ENCODE assay signal across 20 mouse cellular contexts in the genomic region with DNA sequence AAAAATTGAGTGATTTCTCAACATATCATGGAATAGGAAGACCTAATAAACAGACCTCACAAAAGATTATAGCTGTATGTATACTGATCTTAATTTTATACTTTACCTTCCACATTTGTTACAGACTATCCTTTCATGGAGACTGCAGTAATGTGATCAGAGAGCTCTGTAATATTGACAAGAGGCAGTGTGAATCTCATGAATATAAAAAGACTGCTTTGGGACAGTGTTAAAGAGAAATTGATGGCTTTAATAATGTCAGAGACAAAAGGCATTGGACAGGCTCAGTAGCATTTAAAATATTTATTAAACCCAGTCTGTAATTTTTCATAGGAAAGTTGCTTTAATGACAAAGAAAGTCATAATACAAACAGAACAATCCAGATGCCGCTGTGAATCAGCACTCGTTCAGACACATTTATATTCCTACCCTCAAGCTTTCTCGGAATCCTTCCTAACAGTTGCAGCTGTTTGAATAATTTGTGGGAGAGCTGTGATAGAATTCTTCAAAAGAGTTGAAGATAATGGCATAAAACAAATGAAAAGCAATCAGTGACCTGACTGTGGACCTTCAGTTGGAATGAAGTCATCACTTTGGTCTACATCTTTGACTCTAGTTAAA.
A peak's percentile ranks its signal among the peaks of the same experiment; 100 is the strongest.
DNase-seq lines count a peak whose midpoint lies in the region; ATAC-seq and TF ChIP-seq lines count a peak whose summit lies in the region.
"Had no signal": no experiment of that assay in that cellular context is flagged by ENCODE, and none has a peak within 500 bp of the region (broad histone marks: within the 10 kb centered on the region; RNA-seq: fewer than 3 reads in every experiment).

No protein-coding gene starts in this region.

- H3K4me3 ChIP-seq in forebrain, embryonic 14.5 days (ENCODE audit: low read depth, low read length): no peak overlapping the region
- H3K4me3 ChIP-seq in forebrain, postnatal 0 days (ENCODE audit: low read depth, low read length): no peak overlapping the region
- no peak overlapping the region for H3K4me3 ChIP-seq in neural tube, embryonic 11.5 days (ENCODE audit: low read depth, low read length)
- H3K4me3 ChIP-seq in neural tube, embryonic 12.5 days: no peak overlapping the region
- H3K4me3 ChIP-seq: embryonic facial prominence, embryonic 12.5 days; heart, adult 2 months; limb, embryonic 12.5 days had no signal

- H3K9me3 ChIP-seq in forebrain, embryonic 14.5 days (replicated peaks; ENCODE audit: control insufficient read depth, low read length): no peaks in the 10 kb centered on the region
- H3K9me3 ChIP-seq in forebrain, postnatal 0 days (ENCODE audit: low read length): no peaks in the 10 kb centered on the region
- H3K9me3 ChIP-seq in neural tube, embryonic 11.5 days (ENCODE audit: control insufficient read depth, low read length): no peaks in the 10 kb centered on the region
- no peaks in the 10 kb centered on the region for H3K9me3 ChIP-seq in neural tube, embryonic 12.5 days
- H3K9me3 ChIP-seq: embryonic facial prominence, embryonic 12.5 days; limb, embryonic 12.5 days had no signal

- peak; percentile 4 for DNase-seq in forebrain, embryonic 14.5 days (ENCODE audit: low spot score)
- no peak for DNase-seq in forebrain, postnatal 0 days
- no peak for DNase-seq in neural tube, embryonic 11.5 days (ENCODE audit: low spot score)
- no peak for DNase-seq in neural tube, embryonic 10.5 days (ENCODE audit: extremely low spot score, low spot score)
- no peak for DNase-seq in heart, adult 9 months (ENCODE audit: low spot score in 2 of 2)
- no peak for DNase-seq in embryo, embryonic 10.5 days (ENCODE audit: low spot score)
- DNase-seq: cerebellum, adult 18-20 months; cerebellum, postnatal 14 days; gastrocnemius, postnatal 36 days; heart, adult 2 months; kidney, postnatal 25 days; liver, postnatal 0 days; thymus, adult 18-20 months; thymus, postnatal 4 days had no signal

- H3K36me3 ChIP-seq in forebrain, embryonic 14.5 days (ENCODE audit: control insufficient read depth, insufficient read depth, low read length): no peaks in the 10 kb centered on the region
- H3K36me3 ChIP-seq in forebrain, postnatal 0 days (ENCODE audit: insufficient read depth): no peaks in the 10 kb centered on the region
- H3K36me3 ChIP-seq in neural tube, embryonic 11.5 days (ENCODE audit: control insufficient read depth, insufficient read depth, low read length): no peaks in the 10 kb centered on the region
- no peaks in the 10 kb centered on the region for H3K36me3 ChIP-seq in neural tube, embryonic 12.5 days
- H3K36me3 ChIP-seq: embryonic facial prominence, embryonic 12.5 days; limb, embryonic 12.5 days had no signal

- no peak overlapping the region for H3K27ac ChIP-seq in forebrain, embryonic 14.5 days (ENCODE audit: low read depth, low read length)
- H3K27ac ChIP-seq in forebrain, postnatal 0 days (ENCODE audit: low read depth, low read length): no peak overlapping the region
- H3K27ac ChIP-seq in neural tube, embryonic 11.5 days (ENCODE audit: low read depth, low read length): no peak overlapping the region
- no peak overlapping the region for H3K27ac ChIP-seq in neural tube, embryonic 12.5 days
- H3K27ac ChIP-seq: embryonic facial prominence, embryonic 12.5 days; heart, adult 2 months; limb, embryonic 12.5 days had no signal

- H3K4me1 ChIP-seq in forebrain, embryonic 14.5 days (ENCODE audit: control insufficient read depth, insufficient read depth, low read length): no peaks in the 10 kb centered on the region; the same call in 1 of the 2 replicates
- H3K4me1 ChIP-seq in forebrain, postnatal 0 days (ENCODE audit: insufficient read depth): no peaks in the 10 kb centered on the region
- no peaks in the 10 kb centered on the region for H3K4me1 ChIP-seq in neural tube, embryonic 11.5 days (ENCODE audit: control insufficient read depth, insufficient read depth, low read length)
- H3K4me1 ChIP-seq in neural tube, embryonic 12.5 days: no peaks in the 10 kb centered on the region
- H3K4me1 ChIP-seq: embryonic facial prominence, embryonic 12.5 days; limb, embryonic 12.5 days had no signal

- no peak for TF ChIP-seq CTCF in forebrain, postnatal 0 days (IDR thresholded peaks at IDR 0.05; ENCODE audit: low read depth)

- ATAC-seq in forebrain, embryonic 14.5 days: 0 out of 2 replicates have a peak, but pooled peaks have one; percentile 12
- ATAC-seq in forebrain, postnatal 0 days: no peak
- ATAC-seq in neural tube, embryonic 11.5 days (ENCODE audit: insufficient read depth, low FRiP score, low TSS enrichment): peak; percentile 25; the same call in 1 of the 2 replicates
- peak; percentile 70; the same call in 1 of the 2 replicates for ATAC-seq in neural tube, embryonic 12.5 days (ENCODE audit: low FRiP score, low read depth)
- ATAC-seq: intestine, postnatal 0 days; liver, postnatal 0 days; lung, postnatal 0 days had no signal

- H3K9ac ChIP-seq in forebrain, embryonic 14.5 days (ENCODE audit: low read length): no peak overlapping the region
- no peak overlapping the region for H3K9ac ChIP-seq in forebrain, postnatal 0 days
- H3K9ac ChIP-seq in neural tube, embryonic 11.5 days (ENCODE audit: low read length): no peak overlapping the region
- H3K9ac ChIP-seq in neural tube, embryonic 12.5 days: no peak overlapping the region
- H3K9ac ChIP-seq: embryonic facial prominence, embryonic 12.5 days; limb, embryonic 12.5 days; liver, postnatal 0 days had no signal

- H3K4me2 ChIP-seq in forebrain, embryonic 14.5 days (ENCODE audit: low read length): no peak overlapping the region
- no peak overlapping the region for H3K4me2 ChIP-seq in forebrain, postnatal 0 days (ENCODE audit: low read depth)
- no peak overlapping the region for H3K4me2 ChIP-seq in neural tube, embryonic 11.5 days (ENCODE audit: low read depth)
- no peak overlapping the region for H3K4me2 ChIP-seq in neural tube, embryonic 12.5 days (replicated peaks)
- H3K4me2 ChIP-seq: embryonic facial prominence, embryonic 12.5 days; limb, embryonic 12.5 days; liver, embryonic 11.5 days had no signal

- H3K27me3 ChIP-seq in forebrain, embryonic 14.5 days (replicated peaks; ENCODE audit: control insufficient read depth, insufficient read depth, low read length): no peaks in the 10 kb centered on the region
- H3K27me3 ChIP-seq in forebrain, postnatal 0 days (ENCODE audit: insufficient read depth, low read length): no peaks in the 10 kb centered on the region
- H3K27me3 ChIP-seq in neural tube, embryonic 11.5 days (ENCODE audit: control insufficient read depth, insufficient read depth, low read length): no peaks in the 10 kb centered on the region
- no peaks in the 10 kb centered on the region for H3K27me3 ChIP-seq in neural tube, embryonic 12.5 days (replicated peaks)
- H3K27me3 ChIP-seq: embryonic facial prominence, embryonic 12.5 days; limb, embryonic 12.5 days had no signal

- WGBS in forebrain, embryonic 14.5 days: 51% methylated on average over 3 of the region's 3 CpGs
- WGBS in forebrain, postnatal 0 days: 43% methylated on average over 3 of the region's 3 CpGs
- WGBS in neural tube, embryonic 11.5 days: 71% methylated on average over 3 of the region's 3 CpGs
- WGBS in neural tube, embryonic 12.5 days: 41% methylated on average over 3 of the region's 3 CpGs
